Mouse (Mus musculus): ENCODE data around the gene Actl11. TPM values are rescaled to one million over a fixed set of nuclear protein-coding genes. Genes with fewer than 3 reads are reported as not detected.

Gene Actl11
- not detected in 2 replicates for polyA plus RNA-seq (2021; fragmentation: Nextera tagmentation)
- long read RNA-seq, experiment 1 = 0 reads
- long read RNA-seq, experiment 2 = 0 reads

DNA sequence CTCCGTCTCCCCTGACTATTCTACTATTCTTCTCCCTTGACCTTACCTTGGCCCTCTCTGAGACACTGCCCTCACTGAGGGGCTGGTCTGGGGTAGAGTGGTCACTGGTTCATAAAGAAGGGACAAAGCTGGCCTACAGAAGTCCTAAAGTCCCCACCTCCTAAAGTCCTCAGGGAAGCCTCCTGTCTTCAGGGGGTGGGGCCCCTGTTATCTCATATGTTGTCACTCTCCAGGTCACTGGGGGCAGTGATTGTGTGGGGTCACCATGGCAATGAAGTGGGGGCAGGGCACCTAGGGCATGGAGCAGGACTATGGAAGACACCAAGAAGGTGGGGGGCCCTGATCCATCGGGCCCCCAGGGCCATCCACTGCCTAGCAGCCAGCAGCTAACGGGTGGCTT is at the start of gene Actl11:
Gene Actl11, plus strand, starts transcription at position 301 of the 400 bp plus-strand sequence.

GRCm38 (mm10) chr9:107887804-107888266 is 40.4 kb upstream of the Actl11 start, which contains the start of gene Mon1a:
Gene Mon1a (plus strand): TSS chr9:107888151.

GRCm38 (mm10) chr9:107906252-107906966 is 21.9 kb upstream of the Actl11 start, which contains the start of gene Mst1r:
Gene Mst1r (plus strand): TSS chr9:107906873.

DNA sequence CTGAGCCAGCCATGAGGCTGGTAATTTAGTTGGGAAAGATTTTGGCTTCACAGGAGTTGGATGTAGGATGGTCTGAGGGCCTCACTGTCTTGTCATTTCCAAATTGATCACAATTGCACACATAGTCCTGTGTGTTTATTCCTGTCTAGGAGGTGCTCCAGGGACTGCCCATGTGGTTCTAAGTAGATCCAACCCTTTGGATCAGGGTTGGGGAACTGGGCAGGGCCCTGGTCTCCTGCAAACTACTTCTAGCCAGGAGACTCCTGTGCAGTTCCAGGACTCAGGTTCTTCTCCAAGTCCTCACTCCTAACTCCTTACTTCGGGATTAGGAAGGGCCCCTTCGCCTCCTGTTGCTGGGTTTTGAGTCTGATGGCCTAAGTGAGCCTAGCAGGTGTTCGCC is 7.1 kb downstream of the Actl11 start, which contains the start of gene Camkv:
Gene Camkv, plus strand, starts transcription at position 301 of the 400 bp plus-strand sequence.

DNA sequence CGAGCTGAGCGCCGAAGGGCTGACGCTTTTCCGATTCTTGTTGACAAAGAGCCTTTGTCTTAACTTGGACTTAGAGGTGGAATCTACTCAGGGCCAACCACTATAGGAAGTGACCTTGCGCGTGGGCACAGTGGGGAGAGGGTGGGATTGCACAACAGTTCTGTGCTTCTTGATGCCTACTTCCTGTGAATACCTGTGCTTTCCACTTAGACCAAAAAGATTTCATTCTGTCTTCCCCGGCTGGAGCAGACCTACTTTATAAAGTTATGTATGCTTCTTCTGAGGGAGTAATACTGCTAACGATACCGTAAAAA is 21.6 kb downstream of the Actl11 start, which contains the start of gene Traip:
Gene Traip, plus strand, starts transcription at position 215 of the 314 bp plus-strand sequence.

DNA sequence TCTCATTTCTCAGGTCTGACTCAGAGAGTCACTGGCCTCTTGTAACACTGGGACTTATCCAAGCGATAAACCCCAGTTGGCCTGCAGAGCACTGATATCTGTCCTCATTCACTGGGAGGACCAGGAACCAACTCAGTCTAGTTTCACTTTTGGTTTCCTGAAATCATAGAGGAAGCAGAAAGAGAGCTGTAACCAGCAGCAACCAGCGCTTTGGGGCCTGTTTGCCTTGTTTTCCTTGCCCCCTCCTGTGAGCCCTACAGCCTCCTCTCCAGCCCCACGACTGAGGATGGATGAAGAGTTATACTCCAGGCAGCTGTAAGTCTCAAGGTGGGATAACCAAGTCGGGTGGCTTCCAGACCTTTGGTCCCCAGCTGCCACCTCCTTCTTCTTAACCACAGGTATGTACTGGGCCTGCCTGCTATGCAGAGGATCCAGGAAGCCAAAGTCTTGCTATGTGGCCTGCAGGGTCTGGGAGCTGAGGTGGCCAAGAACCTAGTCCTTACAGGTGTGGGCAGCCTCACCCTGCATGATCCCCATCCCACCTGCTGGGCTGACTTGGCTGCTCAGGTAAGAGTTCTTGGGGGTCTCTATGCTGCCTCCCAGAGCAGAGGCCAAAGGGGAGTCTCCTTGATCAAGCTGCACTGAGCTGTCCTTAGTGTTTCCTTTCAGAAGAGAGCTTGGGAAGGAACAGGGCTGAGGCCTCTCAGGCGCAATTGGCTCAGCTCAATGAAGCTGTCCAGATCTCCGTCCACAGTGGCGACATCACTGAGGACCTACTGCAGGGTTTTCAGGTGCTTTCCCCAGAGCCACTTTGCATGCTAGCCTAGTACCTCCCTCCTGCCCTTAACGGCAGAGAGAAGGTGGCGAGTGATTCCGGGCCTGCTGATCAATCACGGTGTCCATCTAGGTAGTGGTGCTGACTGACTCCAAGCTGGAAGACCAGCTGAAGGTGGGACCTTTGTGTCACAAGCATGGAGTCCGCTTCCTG is 47.4 kb downstream of the Actl11 start, which contains the start of gene Uba7:
Gene Uba7, plus strand, starts transcription at position 107 of the 988 bp plus-strand sequence.

Other genes with a start within 250 kb of the Actl11 start
- gene Gnat1, start 248.8 kb upstream of the Actl11 start, polyA plus RNA-seq (2021; fragmentation: Nextera tagmentation) = 10.7 and 19.3 TPM in 2 replicates
- 1.1 and 5.3 TPM in 2 replicates for gene Sema3f, start 218.0 kb upstream of the Actl11 start, polyA plus RNA-seq (2021; fragmentation: Nextera tagmentation)
- 33.3 and 36.9 TPM in 2 replicates for gene Rbm5, start 157.5 kb upstream of the Actl11 start, polyA plus RNA-seq (2021; fragmentation: Nextera tagmentation)
- 16.6 and 21.4 TPM in 2 replicates for gene Rbm6, start 55.2 kb upstream of the Actl11 start, polyA plus RNA-seq (2021; fragmentation: Nextera tagmentation)
- 22.8 and 23.6 TPM in 2 replicates for gene Mon1a, start 40.3 kb upstream of the Actl11 start, polyA plus RNA-seq (2021; fragmentation: Nextera tagmentation)
- 0.36 and 0.51 TPM in 2 replicates for gene Mst1r, start 21.6 kb upstream of the Actl11 start, polyA plus RNA-seq (2021; fragmentation: Nextera tagmentation)
- 185 and 236 TPM in 2 replicates for gene Camkv, start 7.2 kb downstream of the Actl11 start, polyA plus RNA-seq (2021; fragmentation: Nextera tagmentation)
- gene Traip, start 21.7 kb downstream of the Actl11 start, polyA plus RNA-seq (2021; fragmentation: Nextera tagmentation) = 2.8 and 3.7 TPM in 2 replicates
- gene Uba7, start 47.0 kb downstream of the Actl11 start, polyA plus RNA-seq (2021; fragmentation: Nextera tagmentation) = 2.5 and 2.9 TPM in 2 replicates
- gene Gm20661, start 54.6 kb downstream of the Actl11 start, polyA plus RNA-seq (2021; fragmentation: Nextera tagmentation) = not detected in 2 replicates
- 3.0 and 3.6 TPM in 2 replicates for gene Inka1, start 57.4 kb downstream of the Actl11 start, polyA plus RNA-seq (2021; fragmentation: Nextera tagmentation)
- 1.6 and 2.5 TPM in 2 replicates for gene Cdhr4, start 64.0 kb downstream of the Actl11 start, polyA plus RNA-seq (2021; fragmentation: Nextera tagmentation)
- 0.90 TPM in 1 of 2 replicates, not detected in the other for gene Gm20662, start 67.9 kb downstream of the Actl11 start, polyA plus RNA-seq (2021; fragmentation: Nextera tagmentation)
- gene Ip6k1, start 74.0 kb downstream of the Actl11 start, polyA plus RNA-seq (2021; fragmentation: Nextera tagmentation) = 25.2 and 60.2 TPM in 2 replicates
- gene Gmppb, start 120.8 kb downstream of the Actl11 start, polyA plus RNA-seq (2021; fragmentation: Nextera tagmentation) = 18.1 and 40.5 TPM in 2 replicates
- gene Amigo3, start 124.7 kb downstream of the Actl11 start, polyA plus RNA-seq (2021; fragmentation: Nextera tagmentation) = 0.34 and 0.49 TPM in 2 replicates
- not detected in 2 replicates for gene Mst1, start 152.0 kb downstream of the Actl11 start, polyA plus RNA-seq (2021; fragmentation: Nextera tagmentation)
- gene Rnf123, start 154.9 kb downstream of the Actl11 start, polyA plus RNA-seq (2021; fragmentation: Nextera tagmentation) = 20.6 and 25.3 TPM in 2 replicates
- gene Apeh, start 166.1 kb downstream of the Actl11 start, polyA plus RNA-seq (2021; fragmentation: Nextera tagmentation) = 8.8 and 9.9 TPM in 2 replicates

All from left cerebral cortex, adult 6 months (tissue).